Mouse (Mus musculus) forebrain, embryonic 12.5 days (tissue): Measurements from ENCODE around the gene BC030500. TPM values are rescaled to one million over a fixed set of nuclear protein-coding genes. Genes with fewer than 3 reads are reported as not detected.

ENCODE experiments used
- ATAC-seq: fragments of 200-750 bp; cut with Nextera tagmentation; 2 replicates; pipeline ENCODE4 v1.8.0; 2017; ENCODE audit warnings: moderate TSS enrichment; ENCODE audit not compliant: low FRiP score
- H3K27ac ChIP-seq: fragments of 300-500 bp; sonication (generic); 2 replicates; pipeline ENCODE4 v1.5.1; 2016; ENCODE audit warnings: mild to moderate bottlenecking
- H3K27me3 ChIP-seq: fragments of 300-500 bp; sonication (generic); 2 replicates; pipeline ENCODE4 v1.6.1; 2016; ENCODE audit warnings: mild to moderate bottlenecking
- H3K36me3 ChIP-seq: fragments of 300-500 bp; sonication (generic); replicated peaks from 2 replicates; pipeline ENCODE4 v1.6.1; 2016; ENCODE audit warnings: mild to moderate bottlenecking
- H3K4me1 ChIP-seq: fragments of 300-500 bp; sonication (generic); 2 replicates; pipeline ENCODE4 v1.6.1; 2016
- H3K4me2 ChIP-seq: fragments of 300-500 bp; sonication (generic); 2 replicates; pipeline ENCODE4 v1.6.1; 2016; ENCODE audit warnings: mild to moderate bottlenecking, moderate library complexity
- H3K4me3 ChIP-seq: fragments of 300-500 bp; sonication (generic); replicated peaks from 2 replicates; pipeline ENCODE4 v1.5.1; 2016; ENCODE audit warnings: mild to moderate bottlenecking
- H3K9ac ChIP-seq: fragments of 300-500 bp; sonication (generic); 2 replicates; pipeline ENCODE4 v1.6.1; 2016; ENCODE audit warnings: mild to moderate bottlenecking
- H3K9me3 ChIP-seq: fragments of 300-500 bp; sonication (generic); 2 replicates; pipeline ENCODE4 v1.6.1; 2016
- WGBS: fragments of 180-500 bp; shearing (Covaris S2); methylation state at CpG from one replicate; pipeline ENCODE4 v1.1.7; 2016; 5-methylcytosine and 5-hydroxymethylcytosine counted together
- polyA plus RNA-seq: library from polyadenylated mRNA; unstranded; fragments of >200 nt; fragmentation: Nextera tagmentation; extraction: Ambion mirVana; gene quantifications from 2 replicates; pipeline ENCODE4 v1.2.1, GENCODE M21; 2016

BC030500 gene
- polyA plus RNA-seq = 2.9 and 3.2 TPM in 2 replicates

DNA sequence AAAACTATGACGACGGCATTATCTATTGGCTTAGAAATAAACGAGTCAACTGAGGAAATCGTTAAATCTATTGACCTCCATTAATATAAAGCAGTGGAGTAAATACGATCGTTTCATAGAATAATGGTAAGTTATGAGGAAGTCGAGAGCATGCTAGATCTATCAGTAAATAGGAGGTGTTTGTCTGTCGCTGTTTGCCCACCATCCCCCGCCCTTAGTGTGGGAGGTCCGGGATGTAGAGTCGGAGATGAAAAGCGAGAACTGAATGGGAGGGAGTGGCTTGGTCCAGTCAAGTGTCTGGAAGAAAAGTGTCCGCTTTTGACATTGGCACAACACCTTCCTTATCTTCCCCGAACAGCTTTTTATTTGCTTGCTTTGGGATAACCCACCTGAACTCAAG, at the start of gene BC030500:
BC030500 (plus strand) TSS at position 79 of the 400 bp plus-strand sequence.
- ATAC-seq = no peak
- H3K4me3 ChIP-seq = peak within 1 kb of the TSS; percentile 64
- no peaks in the 10 kb centered on the region for H3K36me3 ChIP-seq
- H3K4me1 ChIP-seq = peaks cover 11% of the 10 kb centered on the region; the same call in 1 of the 2 replicates
- no peak within 1 kb of the TSS for H3K27ac ChIP-seq
- peak within 1 kb of the TSS; percentile 96 for H3K4me2 ChIP-seq
- H3K9me3 ChIP-seq = no peaks in the 10 kb centered on the region
- 7% methylated on average over 14 of the region's 14 CpGs for WGBS
- peaks cover 21% of the 10 kb centered on the region for H3K27me3 ChIP-seq
- H3K9ac ChIP-seq = peak within 1 kb of the TSS; percentile 65

DNA sequence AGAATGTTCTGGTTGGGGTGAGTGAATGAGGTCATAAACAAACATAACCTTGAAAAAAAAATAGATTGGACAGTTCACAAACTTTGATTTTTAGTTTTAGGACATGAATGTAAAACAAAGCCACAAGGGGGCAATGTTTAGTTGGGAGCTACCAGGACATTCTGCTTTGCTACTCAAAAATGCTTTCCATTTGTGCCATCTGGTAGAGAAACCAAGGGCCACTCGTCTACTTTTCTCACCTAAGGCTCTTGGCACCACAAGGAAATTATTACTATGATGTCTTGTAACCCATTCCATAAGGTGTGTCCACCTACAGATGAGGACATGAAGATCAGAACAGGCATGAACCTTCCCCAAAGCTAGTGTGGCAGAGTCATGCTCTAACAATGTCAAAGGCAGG, 25.1 kb upstream of the BC030500 start:
- Histone ChIP-seq H3K9ac (no peak overlapping the region), H3K27me3 (no peaks in the 10 kb centered on the region), H3K27ac (no peak overlapping the region), H3K36me3 (no peaks in the 10 kb centered on the region), H3K9me3 (no peaks in the 10 kb centered on the region), H3K4me3 (no peak overlapping the region), H3K4me1 (no peaks in the 10 kb centered on the region), H3K4me2 (no peak overlapping the region)
- 5% methylated on average over 1 of the region's 1 CpGs for WGBS
- no peak for ATAC-seq

DNA sequence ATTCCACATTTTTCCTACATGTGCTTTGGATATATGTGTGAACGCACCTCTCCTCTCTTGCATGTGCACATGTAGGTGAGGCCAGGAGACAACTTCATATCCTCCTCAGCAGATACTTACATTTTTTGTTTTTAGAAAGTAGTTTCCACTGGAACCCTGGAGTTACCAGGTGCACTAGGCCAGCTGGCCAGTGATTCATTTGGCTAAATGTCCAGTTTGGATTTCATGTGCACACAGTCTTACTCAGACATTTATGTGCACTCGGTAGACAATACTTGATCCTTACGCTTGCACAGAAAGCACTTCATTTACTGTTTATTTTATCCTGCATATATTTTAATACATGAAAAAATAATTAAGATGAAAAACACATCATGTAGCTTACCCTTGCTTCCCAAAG, 21.0 kb upstream of the BC030500 start:
- WGBS = 94% methylated on average over 3 of the region's 3 CpGs
- no peak overlapping the region for H3K9ac ChIP-seq

DNA sequence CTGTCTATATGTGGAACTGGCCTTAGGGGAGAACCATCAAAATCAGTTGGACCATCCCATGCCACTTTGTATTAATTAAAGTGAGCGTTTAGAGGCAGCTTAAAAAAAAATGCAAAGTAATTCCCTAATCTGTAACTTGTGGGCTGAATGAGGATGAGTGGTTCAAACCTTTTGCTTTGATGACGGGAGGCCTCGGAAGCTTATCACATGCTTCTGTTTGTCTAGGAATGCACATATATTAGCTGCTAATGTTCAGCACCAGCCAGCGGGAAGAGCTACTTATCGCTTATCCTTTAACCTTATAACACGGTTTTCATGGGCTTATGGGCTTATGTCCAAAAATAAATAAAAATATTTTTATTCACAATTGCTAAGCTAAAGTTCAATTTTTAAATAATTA, 15.6 kb upstream of the BC030500 start:
- ATAC-seq = no peak
- no peaks in the 10 kb centered on the region for H3K9me3 ChIP-seq
- WGBS = 70% methylated on average over 6 of the region's 6 CpGs

More for the DNA sequence above, 21.0 kb upstream of the BC030500 start:
- no peak overlapping the region for H3K27ac ChIP-seq
- no peaks in the 10 kb centered on the region for H3K4me1 ChIP-seq
- H3K4me2 ChIP-seq = no peak overlapping the region
- no peak overlapping the region for H3K4me3 ChIP-seq
- H3K27me3 ChIP-seq = no peaks in the 10 kb centered on the region
- H3K9me3 ChIP-seq = no peaks in the 10 kb centered on the region
- H3K36me3 ChIP-seq = no peaks in the 10 kb centered on the region
- no peak for ATAC-seq

DNA sequence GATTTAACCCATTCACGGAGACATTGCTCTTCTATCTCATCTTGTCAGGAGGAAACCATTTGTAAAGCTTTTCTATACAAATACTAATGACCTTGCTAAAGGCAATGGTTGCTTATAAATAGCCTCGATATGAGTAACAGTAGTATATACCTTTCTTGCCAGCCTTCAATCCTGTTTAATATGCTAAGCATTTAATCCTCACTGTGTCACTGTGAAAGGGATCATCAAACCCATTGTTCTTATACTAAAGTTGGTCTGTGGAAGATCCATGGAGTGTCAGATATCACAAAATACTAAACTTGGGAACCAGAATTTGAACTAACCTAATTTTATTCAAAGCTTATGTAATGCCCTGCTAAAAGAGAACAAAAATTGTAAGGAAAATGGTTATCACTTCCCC, 7.1 kb upstream of the BC030500 start:
- Histone ChIP-seq H3K9me3 (no peaks in the 10 kb centered on the region), H3K36me3 (no peaks in the 10 kb centered on the region), H3K27me3 (no peaks in the 10 kb centered on the region), H3K4me3 (no peak overlapping the region), H3K4me1 (no peaks in the 10 kb centered on the region), H3K9ac (no peak overlapping the region), H3K4me2 (no peak overlapping the region), H3K27ac (no peak overlapping the region)
- 15% methylated on average over 2 of the region's 2 CpGs for WGBS
- no peak for ATAC-seq

More for the DNA sequence above, 15.6 kb upstream of the BC030500 start:
- H3K27me3 ChIP-seq = no peaks in the 10 kb centered on the region
- no peaks in the 10 kb centered on the region for H3K36me3 ChIP-seq
- H3K27ac ChIP-seq = no peak overlapping the region
- no peaks in the 10 kb centered on the region for H3K4me1 ChIP-seq
- H3K4me2 ChIP-seq = no peak overlapping the region
- no peak overlapping the region for H3K4me3 ChIP-seq
- H3K9ac ChIP-seq = no peak overlapping the region

DNA sequence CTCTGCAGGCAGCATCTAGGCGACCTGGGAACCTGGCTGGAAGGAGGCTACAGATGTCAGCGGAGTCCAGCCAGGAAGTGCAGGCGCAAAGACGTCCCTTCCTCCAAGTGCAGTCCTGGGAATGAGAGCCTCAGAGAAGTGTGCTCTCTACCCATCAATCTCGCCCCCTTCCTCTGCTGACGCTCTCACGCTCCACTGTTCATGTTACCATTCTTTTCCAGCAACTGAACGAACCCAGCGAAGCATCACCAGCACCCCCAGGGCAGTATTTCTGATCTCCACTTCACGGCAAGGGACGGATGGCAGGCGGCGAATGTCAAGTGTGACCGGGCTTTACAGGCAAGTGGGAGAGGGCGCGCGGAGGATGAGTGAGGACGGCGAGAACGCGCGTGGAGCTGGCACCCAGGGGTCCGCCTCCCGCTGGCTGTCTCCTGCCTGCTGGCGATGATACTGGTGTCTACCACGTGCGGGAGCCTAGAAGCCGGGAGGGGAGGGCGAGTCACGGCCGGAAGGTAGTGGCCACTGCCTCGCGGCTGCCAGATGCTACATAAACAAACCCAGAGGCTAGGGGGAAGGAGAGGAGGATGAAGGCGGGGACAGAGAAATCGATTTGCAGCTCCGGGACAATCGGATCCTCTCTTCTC, 763 bp downstream of the BC030500 start, which contains the start of gene Galntl6:
Galntl6 (minus strand) TSS at position 445 of the 644 bp plus-strand sequence.
- peak within 1 kb of the TSS; percentile 64 for H3K4me3 ChIP-seq
- H3K27me3 ChIP-seq = peaks cover 21% of the 10 kb centered on the region
- peaks cover 11% of the 10 kb centered on the region; the same call in 1 of the 2 replicates for H3K4me1 ChIP-seq
- H3K4me2 ChIP-seq = peak within 1 kb of the TSS; percentile 96
- WGBS = under 1% methylated on average over 37 of the region's 37 CpGs
- no peak within 1 kb of the TSS for H3K27ac ChIP-seq
- peak within 1 kb of the TSS; percentile 65 for H3K9ac ChIP-seq
- peak; percentile 78 for ATAC-seq
- H3K9me3 ChIP-seq = no peaks in the 10 kb centered on the region
- H3K36me3 ChIP-seq = no peaks in the 10 kb centered on the region

DNA sequence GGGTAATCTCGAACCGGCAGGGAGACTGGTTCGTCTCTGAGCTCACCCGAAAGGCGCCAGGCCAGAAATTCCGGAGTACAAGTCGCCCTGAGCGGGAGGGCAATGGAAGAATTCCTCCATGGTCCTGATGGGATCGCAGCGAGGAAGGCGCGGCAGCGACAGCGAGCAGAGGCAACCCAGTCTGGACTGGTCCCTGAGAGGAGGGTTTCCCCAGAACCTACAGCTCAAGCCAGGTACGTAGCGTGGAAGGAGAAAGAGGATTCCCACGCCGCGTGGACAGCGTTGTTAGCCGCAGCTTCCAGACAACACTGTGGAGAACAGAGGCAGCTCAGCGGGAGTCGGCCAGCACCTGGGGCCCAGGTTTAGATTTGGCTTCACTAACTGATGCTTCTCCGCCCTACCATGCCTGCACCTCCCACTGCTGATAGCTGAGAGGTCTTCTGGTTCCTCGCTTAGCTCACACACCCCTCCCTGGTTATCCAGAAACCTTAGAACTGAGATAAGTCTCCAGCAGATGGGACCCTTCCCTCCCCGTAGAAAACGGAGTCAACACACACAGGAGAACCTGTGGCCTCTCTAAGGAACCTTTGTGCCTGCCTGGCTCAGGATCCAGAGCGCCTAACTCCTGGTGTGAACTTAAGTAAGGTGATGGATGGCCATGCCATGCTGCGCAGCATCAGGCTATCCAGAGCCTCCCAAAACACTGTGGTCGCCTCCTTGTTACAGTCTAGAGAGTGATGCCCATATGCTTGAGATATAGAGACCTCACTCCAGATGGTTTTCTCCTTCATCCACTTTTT, 1.5 kb downstream of the BC030500 start:
- Histone ChIP-seq H3K9me3 (no peaks in the 10 kb centered on the region), H3K4me3 (peak overlapping the region; percentile 64), H3K4me1 (peaks cover 11% of the 10 kb centered on the region; the same call in 1 of the 2 replicates), H3K36me3 (no peaks in the 10 kb centered on the region), H3K27me3 (peaks cover 21% of the 10 kb centered on the region), H3K27ac (no peak overlapping the region), H3K9ac (peak overlapping the region; percentile 65), H3K4me2 (peak overlapping the region; percentile 96)
- ATAC-seq = peak; percentile 74; the same call in 1 of the 2 replicates
- 1% methylated on average over 30 of the region's 30 CpGs for WGBS

DNA sequence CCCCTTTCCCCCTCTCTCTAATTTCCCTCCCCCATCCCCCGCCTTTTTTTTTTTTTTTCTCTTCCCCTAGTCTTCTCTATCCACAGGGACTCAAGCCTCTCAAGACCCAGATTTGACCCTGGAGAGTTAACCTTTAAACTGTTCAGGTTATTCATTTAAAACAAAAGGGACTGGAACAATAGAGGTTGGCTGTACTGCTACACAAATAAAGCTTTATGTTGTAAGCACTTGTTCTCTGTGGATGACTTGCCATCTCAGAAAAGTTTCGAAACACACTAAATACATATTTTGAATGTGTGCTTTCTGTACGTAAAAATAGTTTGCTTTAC, 2.0 kb downstream of the BC030500 start:
- no peak for ATAC-seq

DNA sequence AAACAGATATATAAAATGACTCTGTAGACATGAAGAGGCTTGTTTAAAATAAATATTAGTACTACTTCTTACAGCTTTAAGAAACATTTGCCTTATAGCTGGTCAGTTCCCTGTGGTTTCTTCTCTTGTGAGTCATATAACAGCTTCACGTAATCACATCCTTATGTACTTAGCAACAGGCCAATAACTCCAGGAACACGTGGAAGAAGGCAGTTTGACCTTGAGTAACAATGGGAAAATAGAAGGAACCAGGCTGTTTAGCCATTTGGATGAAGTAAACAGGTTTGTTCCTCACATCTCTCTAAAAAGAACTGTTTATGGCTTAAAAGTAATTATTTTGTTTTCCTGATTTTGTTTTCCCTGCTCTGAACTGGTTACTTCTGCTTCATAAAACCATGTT, 3.6 kb downstream of the BC030500 start:
- WGBS = 71% methylated on average over 2 of the region's 2 CpGs

More for the DNA sequence above, 2.0 kb downstream of the BC030500 start:
- H3K36me3 ChIP-seq = no peaks in the 10 kb centered on the region
- WGBS = 42% methylated on average over 3 of the region's 3 CpGs
- peaks cover 11% of the 10 kb centered on the region; the same call in 1 of the 2 replicates for H3K4me1 ChIP-seq
- H3K9ac ChIP-seq = no peak overlapping the region
- no peaks in the 10 kb centered on the region for H3K9me3 ChIP-seq
- H3K4me2 ChIP-seq = 0 out of 2 replicates have a peak overlapping the region, but pooled peaks have one; percentile 96
- H3K4me3 ChIP-seq = no peak overlapping the region
- no peak overlapping the region for H3K27ac ChIP-seq
- H3K27me3 ChIP-seq = peaks cover 21% of the 10 kb centered on the region

DNA sequence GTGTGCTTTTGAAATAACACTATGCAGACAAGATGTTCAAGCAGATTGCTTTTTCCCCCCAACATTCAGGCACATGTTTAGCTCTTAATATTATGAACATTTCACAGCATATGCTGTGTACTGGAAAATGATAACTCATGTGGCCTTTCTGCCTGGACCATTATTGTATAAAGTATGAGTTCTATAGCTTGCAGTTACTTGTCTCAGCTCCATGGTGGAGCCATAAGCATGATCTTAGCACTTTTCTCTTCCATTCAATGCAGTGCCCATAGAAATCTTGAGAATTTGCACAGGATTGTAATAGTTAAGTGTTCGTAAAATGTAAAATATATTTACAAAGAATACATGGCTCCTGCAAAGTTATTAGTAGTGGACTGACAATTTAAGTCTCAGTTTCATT, 19.5 kb downstream of the BC030500 start:
- Histone ChIP-seq H3K9me3 (no peaks in the 10 kb centered on the region), H3K27me3 (no peaks in the 10 kb centered on the region), H3K4me3 (no peak overlapping the region), H3K4me1 (no peaks in the 10 kb centered on the region), H3K36me3 (no peaks in the 10 kb centered on the region), H3K9ac (no peak overlapping the region), H3K27ac (no peak overlapping the region), H3K4me2 (no peak overlapping the region)
- WGBS = 74% methylated on average over 1 of the region's 1 CpGs
- ATAC-seq = no peak

More for the DNA sequence above, 3.6 kb downstream of the BC030500 start:
- no peak for ATAC-seq
- Histone ChIP-seq H3K27me3 (peaks cover 21% of the 10 kb centered on the region), H3K27ac (no peak overlapping the region), H3K4me3 (no peak overlapping the region), H3K4me1 (peaks cover 11% of the 10 kb centered on the region; the same call in 1 of the 2 replicates), H3K9ac (no peak overlapping the region), H3K36me3 (no peaks in the 10 kb centered on the region), H3K9me3 (no peaks in the 10 kb centered on the region), H3K4me2 (no peak overlapping the region)

DNA sequence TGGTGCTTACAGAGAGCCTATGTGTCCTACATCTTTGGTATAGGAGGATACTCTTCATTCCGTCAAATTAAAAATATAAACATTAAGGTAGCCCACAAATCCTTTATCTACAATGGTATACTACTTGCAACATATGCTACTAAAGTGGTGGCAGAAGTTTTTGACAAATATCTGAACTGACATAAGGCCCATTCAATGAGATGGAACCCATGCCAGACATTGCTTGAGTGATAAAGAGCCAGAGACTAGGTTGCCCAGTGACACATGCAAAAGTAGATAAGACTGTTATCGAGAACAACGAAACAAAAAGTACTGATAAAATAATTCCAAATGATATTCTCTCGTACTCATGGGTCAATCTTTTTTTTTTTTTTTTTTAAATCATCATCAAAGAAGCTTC, 32.2 kb downstream of the BC030500 start:
- Histone ChIP-seq H3K36me3 (no peaks in the 10 kb centered on the region), H3K9me3 (no peaks in the 10 kb centered on the region), H3K27ac (no peak overlapping the region), H3K4me3 (no peak overlapping the region), H3K4me2 (no peak overlapping the region), H3K9ac (no peak overlapping the region), H3K27me3 (no peaks in the 10 kb centered on the region), H3K4me1 (no peaks in the 10 kb centered on the region)
- ATAC-seq = no peak
- WGBS = 91% methylated on average over 4 of the region's 4 CpGs

DNA sequence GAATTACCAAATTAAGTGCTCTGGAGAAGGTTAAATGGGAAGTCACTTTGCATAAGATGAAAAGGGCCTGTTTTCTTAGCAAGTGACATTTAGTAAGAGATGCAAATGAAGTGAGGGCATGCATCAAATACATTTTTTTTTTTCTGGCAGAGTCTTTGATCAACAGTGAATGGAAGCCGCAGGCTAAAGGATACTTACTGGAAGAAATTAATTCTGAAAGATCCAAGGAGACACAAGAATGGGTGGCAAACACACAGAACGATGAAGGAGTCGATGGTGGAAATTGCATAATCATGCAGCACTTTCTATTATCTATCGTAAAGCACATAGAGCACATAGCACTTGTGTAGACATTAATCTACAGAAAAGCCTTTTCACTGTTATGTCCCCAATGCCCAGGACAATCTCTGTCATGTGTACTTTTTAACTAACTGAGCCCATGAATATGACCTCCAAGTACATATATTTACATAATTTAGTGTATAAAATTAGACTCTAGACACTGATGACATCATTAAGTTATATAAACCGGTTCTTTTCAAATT, 45.7 kb downstream of the BC030500 start:
- H3K4me1 ChIP-seq = no peaks in the 10 kb centered on the region
- ATAC-seq = no peak
- no peak overlapping the region for H3K4me3 ChIP-seq
- no peak overlapping the region for H3K27ac ChIP-seq
- no peaks in the 10 kb centered on the region for H3K9me3 ChIP-seq
- no peak overlapping the region for H3K9ac ChIP-seq
- H3K4me2 ChIP-seq = no peak overlapping the region
- WGBS = 62% methylated on average over 5 of the region's 5 CpGs
- H3K36me3 ChIP-seq = no peaks in the 10 kb centered on the region
- no peaks in the 10 kb centered on the region for H3K27me3 ChIP-seq
